Mouse (Mus musculus): ENCODE data around the gene Arhgef3. TPM values are rescaled to one million over a fixed set of nuclear protein-coding genes. Genes with fewer than 3 reads are reported as not detected.

Arhgef3 gene
- polyA plus RNA-seq, 1 experiment from 2014 or later: 5.4 TPM

- 85% methylated on average over 4 of the region's 4 CpGs for WGBS
Measured at GRCm38 (mm10) chr14:27270466-27270865, 155.8 kb downstream of the Arhgef3 start.

GRCm38 (mm10) chr14:27271371-27272071 lies 156.8 kb downstream of the Arhgef3 start:
- Histone ChIP-seq H3K36me3 (replicated peaks; ENCODE audit: control insufficient read depth, insufficient read depth, low read depth, low read length) (no peaks in the 10 kb centered on the region), H3K27ac (replicated peaks; ENCODE audit: low read depth, low read length) (no peak overlapping the region), H3K4me1 (ENCODE audit: control insufficient read depth, insufficient read depth, low read length) (no peaks in the 10 kb centered on the region), H3K9ac (replicated peaks; ENCODE audit: low read length) (no peak overlapping the region), H3K9me3 (replicated peaks; ENCODE audit: control insufficient read depth, low read length) (no peaks in the 10 kb centered on the region), H3K4me3 (ENCODE audit: low read depth, low read length) (no peak overlapping the region), H3K4me2 (ENCODE audit: low read depth, low read length) (no peak overlapping the region), H3K27me3 (ENCODE audit: control insufficient read depth, insufficient read depth, low read length) (no peaks in the 10 kb centered on the region)
- ATAC-seq (replicated peaks; ENCODE audit: insufficient number of reproducible peaks, low FRiP score, low TSS enrichment, low read depth) (no peak), DNase-seq (ENCODE audit: low spot score) (no peak)
- WGBS: 66% methylated on average over 10 of the region's 10 CpGs

More at GRCm38 (mm10) chr14:27270466-27270865, 155.8 kb downstream of the Arhgef3 start:
- H3K9me3 ChIP-seq (replicated peaks; ENCODE audit: control insufficient read depth, low read length): no peaks in the 10 kb centered on the region
- DNase-seq (ENCODE audit: low spot score): no peak
- no peaks in the 10 kb centered on the region for H3K27me3 ChIP-seq (ENCODE audit: control insufficient read depth, insufficient read depth, low read length)
- no peaks in the 10 kb centered on the region for H3K4me1 ChIP-seq (ENCODE audit: control insufficient read depth, insufficient read depth, low read length)
- no peaks in the 10 kb centered on the region for H3K36me3 ChIP-seq (replicated peaks; ENCODE audit: control insufficient read depth, insufficient read depth, low read depth, low read length)
- H3K4me3 ChIP-seq (ENCODE audit: low read depth, low read length): no peak overlapping the region
- ATAC-seq (replicated peaks; ENCODE audit: insufficient number of reproducible peaks, low FRiP score, low TSS enrichment, low read depth): no peak
- no peak overlapping the region for H3K4me2 ChIP-seq (ENCODE audit: low read depth, low read length)
- H3K9ac ChIP-seq (replicated peaks; ENCODE audit: low read length): no peak overlapping the region
- no peak overlapping the region for H3K27ac ChIP-seq (replicated peaks; ENCODE audit: low read depth, low read length)

- DNase-seq (ENCODE audit: low spot score) (no peak), ATAC-seq (replicated peaks; ENCODE audit: insufficient number of reproducible peaks, low FRiP score, low TSS enrichment, low read depth) (no peak)
- Histone ChIP-seq H3K4me1 (ENCODE audit: control insufficient read depth, insufficient read depth, low read length) (no peaks in the 10 kb centered on the region), H3K9ac (replicated peaks; ENCODE audit: low read length) (no peak overlapping the region), H3K27me3 (ENCODE audit: control insufficient read depth, insufficient read depth, low read length) (no peaks in the 10 kb centered on the region), H3K36me3 (replicated peaks; ENCODE audit: control insufficient read depth, insufficient read depth, low read depth, low read length) (no peaks in the 10 kb centered on the region), H3K27ac (replicated peaks; ENCODE audit: low read depth, low read length) (no peak overlapping the region), H3K4me3 (ENCODE audit: low read depth, low read length) (no peak overlapping the region), H3K4me2 (ENCODE audit: low read depth, low read length) (no peak overlapping the region), H3K9me3 (replicated peaks; ENCODE audit: control insufficient read depth, low read length) (no peaks in the 10 kb centered on the region)
- WGBS: 33% methylated on average over 11 of the region's 11 CpGs
Measured at GRCm38 (mm10) chr14:27272072-27272834, 157.6 kb downstream of the Arhgef3 start.

- H3K27me3 ChIP-seq (ENCODE audit: control insufficient read depth, insufficient read depth, low read length): no peaks in the 10 kb centered on the region
- DNase-seq (ENCODE audit: low spot score) (no peak), ATAC-seq (replicated peaks; ENCODE audit: insufficient number of reproducible peaks, low FRiP score, low TSS enrichment, low read depth) (no peak)
- no peaks in the 10 kb centered on the region for H3K36me3 ChIP-seq (replicated peaks; ENCODE audit: control insufficient read depth, insufficient read depth, low read depth, low read length)
- no peaks in the 10 kb centered on the region for H3K9me3 ChIP-seq (replicated peaks; ENCODE audit: control insufficient read depth, low read length)
- 76% methylated on average over 2 of the region's 2 CpGs for WGBS
- no peak overlapping the region for H3K4me3 ChIP-seq (ENCODE audit: low read depth, low read length)
- no peaks in the 10 kb centered on the region for H3K4me1 ChIP-seq (ENCODE audit: control insufficient read depth, insufficient read depth, low read length)
- no peak overlapping the region for H3K4me2 ChIP-seq (ENCODE audit: low read depth, low read length)
- no peak overlapping the region for H3K27ac ChIP-seq (replicated peaks; ENCODE audit: low read depth, low read length)
- H3K9ac ChIP-seq (replicated peaks; ENCODE audit: low read length): no peak overlapping the region
Measured at GRCm38 (mm10) chr14:27272835-27273138, 158.1 kb downstream of the Arhgef3 start.

GRCm38 (mm10) chr14:27273169-27273568 lies 158.5 kb downstream of the Arhgef3 start:
- Histone ChIP-seq H3K36me3 (replicated peaks; ENCODE audit: control insufficient read depth, insufficient read depth, low read depth, low read length) (no peaks in the 10 kb centered on the region), H3K4me1 (ENCODE audit: control insufficient read depth, insufficient read depth, low read length) (no peaks in the 10 kb centered on the region), H3K27ac (replicated peaks; ENCODE audit: low read depth, low read length) (no peak overlapping the region), H3K9ac (replicated peaks; ENCODE audit: low read length) (no peak overlapping the region), H3K4me2 (ENCODE audit: low read depth, low read length) (no peak overlapping the region), H3K27me3 (ENCODE audit: control insufficient read depth, insufficient read depth, low read length) (no peaks in the 10 kb centered on the region), H3K9me3 (replicated peaks; ENCODE audit: control insufficient read depth, low read length) (no peaks in the 10 kb centered on the region), H3K4me3 (ENCODE audit: low read depth, low read length) (no peak overlapping the region)
- no peak for ATAC-seq (replicated peaks; ENCODE audit: insufficient number of reproducible peaks, low FRiP score, low TSS enrichment, low read depth)
- no peak for DNase-seq (ENCODE audit: low spot score)

GRCm38 (mm10) chr14:27277259-27277658 lies 162.6 kb downstream of the Arhgef3 start:
- no peaks in the 10 kb centered on the region for H3K9me3 ChIP-seq (replicated peaks; ENCODE audit: control insufficient read depth, low read length)
- no peak overlapping the region for H3K4me2 ChIP-seq (ENCODE audit: low read depth, low read length)
- H3K4me1 ChIP-seq (ENCODE audit: control insufficient read depth, insufficient read depth, low read length): no peaks in the 10 kb centered on the region
- ATAC-seq (replicated peaks; ENCODE audit: insufficient number of reproducible peaks, low FRiP score, low TSS enrichment, low read depth) (no peak), DNase-seq (ENCODE audit: low spot score) (no peak)
- no peak overlapping the region for H3K9ac ChIP-seq (replicated peaks; ENCODE audit: low read length)
- no peaks in the 10 kb centered on the region for H3K27me3 ChIP-seq (ENCODE audit: control insufficient read depth, insufficient read depth, low read length)
- no peaks in the 10 kb centered on the region for H3K36me3 ChIP-seq (replicated peaks; ENCODE audit: control insufficient read depth, insufficient read depth, low read depth, low read length)
- H3K4me3 ChIP-seq (ENCODE audit: low read depth, low read length): no peak overlapping the region
- WGBS: 75% methylated on average over 3 of the region's 3 CpGs
- H3K27ac ChIP-seq (replicated peaks; ENCODE audit: low read depth, low read length): no peak overlapping the region

- Histone ChIP-seq H3K4me2 (ENCODE audit: low read depth, low read length) (no peak overlapping the region), H3K27me3 (ENCODE audit: control insufficient read depth, insufficient read depth, low read length) (no peaks in the 10 kb centered on the region), H3K9ac (replicated peaks; ENCODE audit: low read length) (no peak overlapping the region), H3K4me1 (ENCODE audit: control insufficient read depth, insufficient read depth, low read length) (no peaks in the 10 kb centered on the region), H3K4me3 (ENCODE audit: low read depth, low read length) (no peak overlapping the region), H3K27ac (replicated peaks; ENCODE audit: low read depth, low read length) (no peak overlapping the region), H3K9me3 (replicated peaks; ENCODE audit: control insufficient read depth, low read length) (no peaks in the 10 kb centered on the region), H3K36me3 (replicated peaks; ENCODE audit: control insufficient read depth, insufficient read depth, low read depth, low read length) (no peaks in the 10 kb centered on the region)
- ATAC-seq (replicated peaks; ENCODE audit: insufficient number of reproducible peaks, low FRiP score, low TSS enrichment, low read depth) (no peak), DNase-seq (ENCODE audit: low spot score) (no peak)
- WGBS: 89% methylated on average over 8 of the region's 8 CpGs
Measured at GRCm38 (mm10) chr14:27280201-27280890, 165.6 kb downstream of the Arhgef3 start.

GRCm38 (mm10) chr14:27283956-27284355 lies 169.3 kb downstream of the Arhgef3 start:
- Histone ChIP-seq H3K4me2 (ENCODE audit: low read depth, low read length) (no peak overlapping the region), H3K36me3 (replicated peaks; ENCODE audit: control insufficient read depth, insufficient read depth, low read depth, low read length) (no peaks in the 10 kb centered on the region), H3K9me3 (replicated peaks; ENCODE audit: control insufficient read depth, low read length) (no peaks in the 10 kb centered on the region), H3K9ac (replicated peaks; ENCODE audit: low read length) (no peak overlapping the region), H3K27ac (replicated peaks; ENCODE audit: low read depth, low read length) (no peak overlapping the region), H3K4me1 (ENCODE audit: control insufficient read depth, insufficient read depth, low read length) (no peaks in the 10 kb centered on the region), H3K27me3 (ENCODE audit: control insufficient read depth, insufficient read depth, low read length) (no peaks in the 10 kb centered on the region), H3K4me3 (ENCODE audit: low read depth, low read length) (no peak overlapping the region)
- DNase-seq (ENCODE audit: low spot score): no peak
- no peak for ATAC-seq (replicated peaks; ENCODE audit: insufficient number of reproducible peaks, low FRiP score, low TSS enrichment, low read depth)
